Mouse (Mus musculus) kidney, embryonic 14.5 days (tissue): ENCODE results near the gene Plgrkt. TPM values are rescaled to one million over a fixed set of nuclear protein-coding genes. Genes with fewer than 3 reads are reported as not detected.

Experiments used
- ATAC-seq: fragments of 200-750 bp; cut with Nextera tagmentation; 2 replicates; pipeline ENCODE4 v1.8.0; 2017; ENCODE audit warnings: moderate number of reproducible peaks, mild to moderate bottlenecking, moderate TSS enrichment, moderate library complexity; ENCODE audit not compliant: low FRiP score, low TSS enrichment
- H3K27ac ChIP-seq: fragments of 300-500 bp; sonication (generic); 2 replicates; pipeline ENCODE4 v1.5.1; 2014; ENCODE audit warnings: low read depth, mild to moderate bottlenecking, low read length, moderate library complexity, mixed read lengths
- H3K27me3 ChIP-seq: fragments of 300-500 bp; sonication (generic); 2 replicates; pipeline ENCODE4 v1.6.1; 2014; ENCODE audit warnings: mild to moderate bottlenecking, low read length; ENCODE audit not compliant: control insufficient read depth, insufficient read depth
- H3K36me3 ChIP-seq: fragments of 300-500 bp; sonication (generic); 2 replicates; pipeline ENCODE4 v1.6.1; 2014; ENCODE audit warnings: low read length, mixed read lengths; ENCODE audit not compliant: control insufficient read depth, insufficient read depth
- H3K4me1 ChIP-seq: fragments of 300-500 bp; sonication (generic); 2 replicates; pipeline ENCODE4 v1.6.1; 2014; ENCODE audit warnings: low read length, mixed read lengths; ENCODE audit not compliant: control insufficient read depth, insufficient read depth
- H3K4me2 ChIP-seq: fragments of 300-500 bp; sonication (generic); replicated peaks from 2 replicates; pipeline ENCODE4 v1.6.1; 2014; ENCODE audit warnings: low read depth, mild to moderate bottlenecking, low read length
- H3K4me3 ChIP-seq: fragments of 300-500 bp; sonication (generic); 2 replicates; pipeline ENCODE4 v1.5.1; 2014; ENCODE audit warnings: mild to moderate bottlenecking, low read length
- H3K9ac ChIP-seq: fragments of 300-500 bp; sonication (generic); 2 replicates; pipeline ENCODE4 v1.6.1; 2014; ENCODE audit warnings: low read depth, mild to moderate bottlenecking, low read length, moderate library complexity
- H3K9me3 ChIP-seq: fragments of 300-500 bp; sonication (generic); 2 replicates; pipeline ENCODE4 v1.6.1; 2016; ENCODE audit warnings: low read length; ENCODE audit not compliant: control insufficient read depth
- WGBS: fragments of 180-500 bp; shearing (Covaris S2); extraction: QIAGEN DNeasy Blood & Tissue Kit; methylation state at CpG from one replicate; pipeline ENCODE4 v1.1.7; 2014; 5-methylcytosine and 5-hydroxymethylcytosine counted together
- polyA plus RNA-seq: library from polyadenylated mRNA; unstranded; fragments of >200 nt; fragmentation: Nextera tagmentation; extraction: Ambion mirVana; gene quantifications from 2 replicates; pipeline ENCODE4 v1.2.1, GENCODE M21; 2014

Gene Plgrkt
- polyA plus RNA-seq, 1 experiment from 2014 or later = 47.2 TPM

DNA sequence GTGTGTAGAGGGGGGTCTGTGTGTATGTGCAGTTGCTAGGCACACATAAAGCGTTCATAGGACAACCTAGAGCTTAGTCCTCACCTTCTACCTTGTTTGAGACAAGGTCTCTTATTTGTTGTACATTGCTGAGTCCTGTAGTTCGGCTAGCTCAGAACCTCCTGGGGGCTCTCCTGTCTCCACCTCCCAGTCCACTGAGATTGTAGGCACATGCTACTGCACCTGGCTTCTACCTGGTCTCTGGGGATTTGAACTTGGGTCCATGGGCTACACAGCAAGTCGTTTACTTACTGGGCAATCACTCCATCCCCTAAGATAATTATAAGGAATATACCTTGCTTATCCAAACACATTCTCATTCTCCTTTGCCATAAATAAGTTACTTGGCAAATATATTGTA is 5.4 kb upstream of the Plgrkt start:
- no peak for ATAC-seq
- Histone ChIP-seq H3K4me2 (no peak overlapping the region), H3K27ac (no peak overlapping the region), H3K36me3 (no peaks in the 10 kb centered on the region), H3K4me1 (0 out of 2 replicates have a peak, but pooled peaks cover 1% of the 10 kb centered on the region), H3K4me3 (no peak overlapping the region), H3K9ac (no peak overlapping the region), H3K9me3 (no peaks in the 10 kb centered on the region), H3K27me3 (no peaks in the 10 kb centered on the region)
- 89% methylated on average over 3 of the region's 3 CpGs for WGBS

DNA sequence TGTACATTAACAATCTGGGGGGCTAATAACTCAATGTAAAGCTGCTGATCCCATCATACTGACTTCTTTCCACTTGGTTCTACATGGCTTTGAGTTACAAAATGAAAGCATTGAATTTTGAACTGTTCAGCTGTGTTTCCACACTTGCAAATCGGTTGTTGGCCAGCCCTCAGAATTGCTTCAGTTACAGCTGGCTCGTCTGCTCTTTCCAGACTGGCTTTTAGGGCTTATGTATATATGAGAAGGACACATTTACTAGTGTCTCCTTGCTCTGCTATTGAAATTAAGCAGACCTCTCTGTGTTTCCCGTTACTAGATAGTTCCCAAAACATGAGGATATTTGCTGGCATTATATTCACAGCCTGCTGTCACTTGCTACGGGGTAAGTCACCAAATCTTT is 4.9 kb upstream of the Plgrkt start:
- no peak overlapping the region for H3K4me2 ChIP-seq
- no peaks in the 10 kb centered on the region for H3K36me3 ChIP-seq
- no peaks in the 10 kb centered on the region for H3K9me3 ChIP-seq
- H3K4me3 ChIP-seq = no peak overlapping the region
- WGBS = 75% methylated on average over 4 of the region's 4 CpGs
- H3K4me1 ChIP-seq = 0 out of 2 replicates have a peak, but pooled peaks cover 3% of the 10 kb centered on the region
- no peak overlapping the region for H3K27ac ChIP-seq
- ATAC-seq = no peak
- no peaks in the 10 kb centered on the region for H3K27me3 ChIP-seq
- H3K9ac ChIP-seq = no peak overlapping the region

DNA sequence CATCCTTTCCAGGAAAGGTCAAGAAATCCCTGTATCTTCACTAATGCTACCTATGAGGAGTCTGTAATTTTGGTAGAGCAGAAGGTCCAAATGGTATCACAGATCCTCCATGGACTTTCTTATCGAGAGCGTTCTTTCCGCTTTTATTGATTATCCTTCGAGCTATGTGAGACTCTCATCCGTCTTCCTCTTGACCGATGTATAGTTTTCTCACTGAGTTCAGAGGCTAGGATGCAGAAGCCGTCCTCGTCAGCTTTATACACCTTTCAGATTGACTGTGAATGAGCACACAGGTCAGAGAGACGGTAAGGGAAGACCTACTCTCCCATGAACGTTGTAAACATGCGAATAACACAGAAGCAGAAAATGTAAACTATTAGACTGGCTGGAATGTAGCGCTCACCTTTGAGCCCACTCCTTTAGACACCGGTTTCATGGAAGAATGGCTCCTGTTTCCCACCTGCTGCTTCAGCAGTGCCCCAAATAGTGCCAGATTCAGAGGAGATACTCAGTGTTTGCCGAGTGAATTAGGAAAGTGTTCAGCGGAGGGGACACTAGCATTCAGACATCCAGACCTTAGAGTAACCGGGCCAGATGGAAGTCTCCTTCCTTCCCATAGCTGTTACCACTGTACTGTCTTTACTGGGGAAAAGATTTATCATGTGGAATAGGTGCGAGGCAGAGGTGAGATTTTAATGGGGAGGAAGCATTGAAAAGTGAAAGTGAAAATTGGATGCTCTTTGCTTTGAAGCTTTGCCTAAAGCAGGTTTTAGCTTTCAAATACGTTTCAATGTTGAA is 4.3 kb upstream of the Plgrkt start:
- no peak for ATAC-seq
- H3K9me3 ChIP-seq = no peaks in the 10 kb centered on the region
- no peak overlapping the region for H3K9ac ChIP-seq
- H3K4me3 ChIP-seq = no peak overlapping the region
- H3K4me2 ChIP-seq = no peak overlapping the region
- H3K27ac ChIP-seq = no peak overlapping the region
- WGBS = 83% methylated on average over 18 of the region's 18 CpGs
- 0 out of 2 replicates have a peak, but pooled peaks cover 3% of the 10 kb centered on the region for H3K4me1 ChIP-seq
- no peaks in the 10 kb centered on the region for H3K27me3 ChIP-seq
- H3K36me3 ChIP-seq = no peaks in the 10 kb centered on the region

DNA sequence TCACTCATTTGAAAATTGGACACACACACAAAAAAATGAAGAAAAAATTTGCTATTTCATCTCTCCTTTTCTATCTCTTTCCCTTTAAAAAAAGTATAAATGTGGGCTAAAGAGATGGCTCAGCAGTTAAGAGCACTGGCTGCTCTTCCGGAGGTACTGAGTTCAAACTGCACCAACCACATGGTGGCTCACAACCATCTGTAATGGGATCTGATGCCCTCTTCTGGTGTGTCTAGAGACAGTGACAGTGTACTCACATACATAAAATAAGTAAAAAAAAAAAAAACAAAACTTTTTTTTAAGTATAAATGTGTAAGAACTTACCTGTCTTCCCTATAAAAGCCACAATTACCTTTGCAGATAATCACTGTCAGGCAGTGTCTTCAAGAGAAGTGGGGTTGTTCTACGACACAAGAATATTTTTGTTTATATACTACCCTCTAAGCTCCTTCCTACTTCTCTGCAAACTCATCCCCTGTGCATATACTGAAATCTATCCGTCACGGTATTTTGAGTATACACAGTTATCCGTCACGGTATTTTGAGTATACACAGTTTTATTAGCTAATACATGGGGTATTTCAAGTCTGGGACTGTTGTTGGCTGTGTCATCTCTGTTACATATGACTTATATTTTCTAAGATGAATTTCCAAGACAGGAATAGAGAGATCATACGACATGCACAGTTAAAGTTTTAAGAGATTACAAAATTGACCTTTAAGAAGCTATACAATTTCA is 3.5 kb upstream of the Plgrkt start:
- Histone ChIP-seq H3K9me3 (no peaks in the 10 kb centered on the region), H3K9ac (no peak overlapping the region), H3K27ac (no peak overlapping the region), H3K4me2 (no peak overlapping the region), H3K4me3 (no peak overlapping the region), H3K4me1 (0 out of 2 replicates have a peak, but pooled peaks cover 3% of the 10 kb centered on the region), H3K27me3 (no peaks in the 10 kb centered on the region), H3K36me3 (no peaks in the 10 kb centered on the region)
- 92% methylated on average over 7 of the region's 7 CpGs for WGBS
- ATAC-seq = no peak

DNA sequence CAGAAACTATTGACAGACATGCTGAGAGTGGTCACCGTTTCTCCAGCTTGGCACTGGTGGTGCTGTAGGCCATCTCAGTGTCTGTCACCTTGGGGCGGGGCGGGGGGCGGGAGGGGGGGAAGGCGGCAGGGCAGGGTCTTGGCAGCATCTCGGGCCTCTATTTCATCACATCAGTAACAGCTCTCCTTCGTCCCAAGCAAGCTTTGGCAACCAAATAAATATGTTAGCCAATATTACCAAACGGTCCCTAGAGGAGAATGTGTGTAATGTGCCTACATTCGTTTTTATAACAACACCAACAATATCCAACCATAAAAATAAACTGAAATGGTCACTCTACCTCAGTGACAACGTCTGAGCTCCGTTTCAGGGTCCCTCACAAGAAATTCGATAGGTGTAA is 2.9 kb upstream of the Plgrkt start:
- no peak overlapping the region for H3K27ac ChIP-seq

DNA sequence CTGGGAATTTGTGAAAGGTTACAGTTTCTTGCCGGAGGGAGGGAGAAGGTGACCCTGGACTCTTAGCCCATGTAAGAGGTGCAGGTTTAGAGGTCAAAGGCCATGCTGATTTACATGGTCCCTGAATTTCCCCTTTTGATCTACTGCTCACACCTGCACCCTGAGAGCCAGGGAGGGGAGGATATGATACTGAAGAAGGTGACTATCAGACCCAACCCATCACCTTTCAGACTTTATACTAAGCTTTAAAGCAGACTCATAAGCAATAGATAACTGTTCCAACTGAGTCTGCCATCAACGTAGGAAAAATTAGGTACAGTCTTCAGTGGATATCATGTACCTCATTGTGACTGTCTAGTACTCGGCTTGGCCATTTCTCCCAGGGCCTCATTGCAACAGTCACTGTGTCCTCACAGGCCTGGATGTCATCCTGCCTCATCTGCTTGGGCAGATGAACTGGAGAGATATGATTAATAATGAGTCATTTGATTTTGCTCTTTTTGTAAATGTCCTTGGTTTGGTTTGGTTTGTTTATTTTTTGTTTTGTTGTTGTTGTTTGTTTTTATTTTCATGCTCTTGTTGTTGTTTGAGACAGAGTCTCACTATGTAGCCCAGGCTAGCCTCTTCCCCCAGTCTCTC is 1.6 kb upstream of the Plgrkt start:
- Histone ChIP-seq H3K9me3 (no peaks in the 10 kb centered on the region), H3K27ac (no peak overlapping the region), H3K4me1 (0 out of 2 replicates have a peak, but pooled peaks cover 3% of the 10 kb centered on the region), H3K4me3 (no peak overlapping the region), H3K27me3 (no peaks in the 10 kb centered on the region), H3K9ac (no peak overlapping the region), H3K4me2 (no peak overlapping the region), H3K36me3 (no peaks in the 10 kb centered on the region)
- 71% methylated on average over 3 of the region's 3 CpGs for WGBS
- ATAC-seq = no peak

More for the DNA sequence above, 2.9 kb upstream of the Plgrkt start:
- Histone ChIP-seq H3K36me3 (no peaks in the 10 kb centered on the region), H3K9ac (no peak overlapping the region), H3K9me3 (no peaks in the 10 kb centered on the region), H3K4me2 (no peak overlapping the region), H3K4me3 (no peak overlapping the region), H3K4me1 (0 out of 2 replicates have a peak, but pooled peaks cover 3% of the 10 kb centered on the region), H3K27me3 (no peaks in the 10 kb centered on the region)
- no peak for ATAC-seq
- 75% methylated on average over 12 of the region's 12 CpGs for WGBS

DNA sequence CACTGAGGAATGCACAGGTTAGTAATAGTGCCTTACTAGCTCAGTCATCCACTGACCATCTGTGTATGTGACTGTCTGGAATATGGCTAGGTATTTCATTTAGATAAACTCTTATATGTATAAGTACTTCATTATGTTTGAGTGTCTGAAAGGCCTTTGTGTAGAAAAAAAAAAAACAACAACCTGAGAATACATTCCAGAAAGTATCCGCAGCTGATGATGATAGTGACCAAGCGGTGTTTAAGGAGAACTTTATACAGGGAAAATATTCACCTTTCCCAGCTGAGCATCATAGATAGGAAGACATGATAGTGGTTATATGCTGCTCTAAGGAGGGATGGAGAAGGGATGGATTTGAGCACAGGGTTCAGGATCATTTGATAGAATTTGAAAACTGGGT is 851 bp upstream of the Plgrkt start:
- ATAC-seq = no peak
- WGBS = 93% methylated on average over 2 of the region's 2 CpGs
- Histone ChIP-seq H3K36me3 (no peaks in the 10 kb centered on the region), H3K27ac (no peak overlapping the region), H3K9ac (no peak overlapping the region), H3K27me3 (no peaks in the 10 kb centered on the region), H3K4me1 (0 out of 2 replicates have a peak, but pooled peaks cover 3% of the 10 kb centered on the region), H3K4me2 (no peak overlapping the region), H3K4me3 (no peak overlapping the region; the same call in 1 of the 2 replicates), H3K9me3 (no peaks in the 10 kb centered on the region)

DNA sequence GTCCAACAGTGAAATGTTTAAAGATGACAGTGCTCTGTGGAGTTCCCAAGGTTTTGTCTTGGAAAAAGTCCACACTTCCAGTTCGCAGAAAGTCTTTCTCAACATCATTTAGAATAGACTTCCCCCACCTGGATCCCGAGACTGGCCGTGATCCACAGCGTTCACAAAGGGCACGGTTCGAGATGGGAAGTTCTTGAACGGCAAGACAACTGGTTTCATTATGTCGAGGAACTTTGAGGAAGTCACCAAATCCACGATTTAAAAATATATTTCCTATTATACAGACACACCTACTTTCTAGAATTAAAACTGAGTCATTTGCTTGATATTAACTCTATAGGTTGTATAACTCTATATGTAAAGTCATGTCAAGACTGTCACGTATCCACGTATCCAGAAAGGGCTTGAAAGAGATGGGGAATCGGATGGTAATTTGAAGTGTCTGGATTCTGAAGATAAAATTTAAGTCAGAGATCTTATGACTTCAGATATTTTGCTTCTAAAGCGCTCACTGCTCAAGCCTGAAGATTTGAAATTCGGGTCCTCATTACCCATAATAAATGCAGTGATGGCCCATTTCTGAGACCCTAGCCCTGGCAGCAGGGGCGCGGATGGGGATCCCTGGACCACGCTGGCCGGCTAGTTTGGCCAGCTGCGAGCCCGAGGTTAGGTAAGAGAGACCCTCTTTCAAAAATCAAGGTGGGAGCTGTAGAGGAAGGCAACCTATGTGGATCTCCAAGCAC is 793 bp downstream of the Plgrkt start:
- 61% methylated on average over 20 of the region's 20 CpGs for WGBS
- peak overlapping the region; percentile 38 for H3K9ac ChIP-seq
- ATAC-seq = no peak
- no peaks in the 10 kb centered on the region for H3K27me3 ChIP-seq
- peaks cover 3% of the 10 kb centered on the region; the same call in 1 of the 2 replicates for H3K4me1 ChIP-seq
- H3K9me3 ChIP-seq = no peaks in the 10 kb centered on the region
- no peak overlapping the region for H3K27ac ChIP-seq
- peak overlapping the region; percentile 59 for H3K4me2 ChIP-seq
- peak overlapping the region; percentile 50 for H3K4me3 ChIP-seq
- no peaks in the 10 kb centered on the region for H3K36me3 ChIP-seq
